Mouse (Mus musculus) cerebellum, postnatal 25 days (tissue): ENCODE measurements at regions not wholly inside any gene's neighbourhood (a gene's known extent, or its start where the extent isn't known, plus 50 kb on each side); places are given as distances from the start of the nearest gene placed in this dataset.
"Not testable (repeated sequence)": the region's sequence is repeated elsewhere in the genome, so short reads cannot be mapped to it uniquely, and the experiment has no call there.

Experiments
- DNase-seq, 2 experiments: peaks; one replicate each; pipeline ENCODE4 v3.0.0; 2021; ENCODE audit warnings: mixed read lengths in 2 of 2

GRCm38 (mm10) chr14:16087231-16087630, 161.8 kb upstream of the Ngly1 start:
- DNase-seq = not testable (repeated sequence)

- peak; percentile 69 to 81 for DNase-seq
Observed at GRCm38 (mm10) chr14:16092391-16093132, 156.5 kb upstream of the Ngly1 start.

GRCm38 (mm10) chr14:16093133-16093505, 156.0 kb upstream of the Ngly1 start:
- peak; percentile 82 to 85 for DNase-seq

- no peak for DNase-seq
Observed at GRCm38 (mm10) chr14:16109414-16109813, 139.7 kb upstream of the Ngly1 start.

GRCm38 (mm10) chr14:16132672-16133071, 116.4 kb upstream of the Ngly1 start:
- no peak for DNase-seq

- DNase-seq = no peak
Observed at GRCm38 (mm10) chr14:16133410-16133809, 115.7 kb upstream of the Ngly1 start.

GRCm38 (mm10) chr14:16136187-16136586, 112.9 kb upstream of the Ngly1 start:
- DNase-seq = no peak

GRCm38 (mm10) chr14:16144299-16144698, 104.8 kb upstream of the Ngly1 start:
- DNase-seq = no peak

- DNase-seq = no peak
Observed at GRCm38 (mm10) chr14:16146811-16147210, 102.3 kb upstream of the Ngly1 start.

GRCm38 (mm10) chr14:16151815-16152214, 97.3 kb upstream of the Ngly1 start:
- DNase-seq = no peak

GRCm38 (mm10) chr14:16152702-16153101, 96.4 kb upstream of the Ngly1 start:
- DNase-seq = peak; percentile 29 to 31

- DNase-seq = no peak
Observed at GRCm38 (mm10) chr14:16155106-16155505, 94.0 kb upstream of the Ngly1 start.

GRCm38 (mm10) chr14:16170226-16170625, 78.9 kb upstream of the Ngly1 start:
- no peak for DNase-seq

GRCm38 (mm10) chr14:16172261-16172660, 76.8 kb upstream of the Ngly1 start:
- no peak for DNase-seq

GRCm38 (mm10) chr14:16173292-16173691, 75.8 kb upstream of the Ngly1 start:
- no peak for DNase-seq

GRCm38 (mm10) chr14:16178227-16178626, 70.9 kb upstream of the Ngly1 start:
- peak in 1 of 2 experiments; percentile 25 for DNase-seq

- DNase-seq = peak in 1 of 2 experiments; percentile 13
Observed at GRCm38 (mm10) chr14:16181822-16182221, 67.3 kb upstream of the Ngly1 start.

- DNase-seq = no peak
Observed at GRCm38 (mm10) chr14:16185246-16185645, 63.8 kb upstream of the Ngly1 start.
